Mouse (Mus musculus) forebrain, embryonic 14.5 days (tissue): ENCODE measurements around the gene Hnrnpf. TPM values are rescaled to one million over a fixed set of nuclear protein-coding genes. Genes with fewer than 3 reads are reported as not detected.
A peak's percentile ranks its signal among the peaks of the same experiment; 100 is the strongest.

Source experiments
- ATAC-seq: fragments of 200-750 bp; cut with Nextera tagmentation; 2 replicates; pipeline ENCODE4 v1.8.0; 2017; ENCODE audit warnings: mild to moderate bottlenecking, moderate library complexity
- DNase-seq: peaks from one replicate; pipeline ENCODE4 v3.0.0-alpha.2; 2015; ENCODE audit warnings: low spot score
- H3K27ac ChIP-seq: fragments of 300-500 bp; sonication (generic); 2 replicates; pipeline ENCODE4 v1.5.1; 2014; ENCODE audit warnings: low read depth, mild to moderate bottlenecking, control low read depth, low read length, moderate library complexity
- H3K27me3 ChIP-seq: fragments of 300-500 bp; sonication (generic); replicated peaks from 2 replicates; pipeline ENCODE4 v1.6.1; 2014; ENCODE audit warnings: low read length, control low read depth, mixed read lengths; ENCODE audit not compliant: control insufficient read depth, insufficient read depth
- H3K36me3 ChIP-seq: fragments of 300-500 bp; sonication (generic); 2 replicates; pipeline ENCODE4 v1.6.1; 2014; ENCODE audit warnings: low read length, control low read depth; ENCODE audit not compliant: control insufficient read depth, insufficient read depth
- H3K4me1 ChIP-seq: fragments of 300-500 bp; sonication (generic); 2 replicates; pipeline ENCODE4 v1.6.1; 2014; ENCODE audit warnings: antibody characterized with exemption, low read length, control low read depth; ENCODE audit not compliant: control insufficient read depth, insufficient read depth
- H3K4me2 ChIP-seq: fragments of 300-500 bp; sonication (generic); 2 replicates; pipeline ENCODE4 v1.6.1; 2014; ENCODE audit warnings: mild to moderate bottlenecking, control low read depth, low read length
- H3K4me3 ChIP-seq: fragments of 300-500 bp; sonication (generic); 2 replicates; pipeline ENCODE4 v1.5.1; 2014; ENCODE audit warnings: low read depth, low read length, control low read depth
- H3K9ac ChIP-seq: fragments of 300-500 bp; sonication (generic); 2 replicates; pipeline ENCODE4 v1.6.1; 2014; ENCODE audit warnings: mild to moderate bottlenecking, low read length, control low read depth, moderate library complexity
- H3K9me3 ChIP-seq: fragments of 300-500 bp; sonication (generic); replicated peaks from 2 replicates; pipeline ENCODE4 v1.6.1; 2016; ENCODE audit warnings: low read length, control low read depth, mixed read lengths; ENCODE audit not compliant: control insufficient read depth
- WGBS: fragments of 180-500 bp; shearing (Covaris S2); extraction: QIAGEN DNeasy Blood & Tissue Kit; methylation state at CpG from one replicate; pipeline ENCODE4 v1.1.7; 2014; 5-methylcytosine and 5-hydroxymethylcytosine counted together
- polyA plus RNA-seq: library from polyadenylated mRNA; unstranded; fragments of >200 nt; fragmentation: Nextera tagmentation; extraction: Ambion mirVana; gene quantifications from 2 replicates; pipeline ENCODE4 v1.2.1, GENCODE M21; 2014

The Hnrnpf gene
- polyA plus RNA-seq, 1 experiment from 2014 or later, result 433 TPM

- WGBS, result 50% methylated on average over 1 of the region's 1 CpGs
- Histone ChIP-seq H3K4me2 (no peak overlapping the region), H3K36me3 (no peaks in the 10 kb centered on the region), H3K4me1 (no peaks in the 10 kb centered on the region), H3K27me3 (no peaks in the 10 kb centered on the region), H3K9ac (no peak overlapping the region), H3K27ac (no peak overlapping the region), H3K4me3 (no peak overlapping the region), H3K9me3 (no peaks in the 10 kb centered on the region)
- DNase-seq (no peak), ATAC-seq (no peak)
Measured at GRCm38 (mm10) chr6:117888032-117888431, 12.1 kb upstream of the Hnrnpf start.

DNA sequence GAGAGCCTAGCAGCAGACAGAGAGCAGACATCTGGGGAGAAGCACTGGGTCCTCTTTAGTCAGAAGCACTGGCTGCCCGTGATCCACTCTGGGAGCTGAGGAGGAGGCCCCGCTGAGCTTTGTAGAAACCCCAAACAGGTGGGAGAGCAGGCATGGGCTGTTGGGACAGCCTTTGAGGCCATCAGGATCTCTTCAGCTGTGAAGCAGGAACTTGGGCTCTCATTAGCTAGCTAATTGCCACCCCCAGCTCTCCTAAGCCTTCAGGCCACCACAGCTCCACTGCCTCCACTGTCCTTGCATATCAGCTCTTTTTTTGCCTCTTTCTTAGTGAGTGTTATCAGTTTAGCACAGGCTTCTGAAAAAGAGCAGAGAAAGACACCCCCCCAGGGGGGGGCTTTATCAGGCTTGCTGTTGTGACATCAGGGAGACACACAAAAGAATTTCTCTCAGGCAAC, 11.5 kb upstream of the Hnrnpf start:
- H3K9ac ChIP-seq, result peak overlapping the region; percentile 21; the same call in 1 of the 2 replicates
- no peaks in the 10 kb centered on the region for H3K27me3 ChIP-seq
- no peaks in the 10 kb centered on the region for H3K4me1 ChIP-seq
- no peak for ATAC-seq
- DNase-seq, result no peak
- no peaks in the 10 kb centered on the region for H3K9me3 ChIP-seq
- WGBS, result 49% methylated on average over 2 of the region's 2 CpGs
- H3K4me2 ChIP-seq, result no peak overlapping the region
- no peak overlapping the region for H3K27ac ChIP-seq
- H3K36me3 ChIP-seq, result no peaks in the 10 kb centered on the region
- no peak overlapping the region for H3K4me3 ChIP-seq

DNA sequence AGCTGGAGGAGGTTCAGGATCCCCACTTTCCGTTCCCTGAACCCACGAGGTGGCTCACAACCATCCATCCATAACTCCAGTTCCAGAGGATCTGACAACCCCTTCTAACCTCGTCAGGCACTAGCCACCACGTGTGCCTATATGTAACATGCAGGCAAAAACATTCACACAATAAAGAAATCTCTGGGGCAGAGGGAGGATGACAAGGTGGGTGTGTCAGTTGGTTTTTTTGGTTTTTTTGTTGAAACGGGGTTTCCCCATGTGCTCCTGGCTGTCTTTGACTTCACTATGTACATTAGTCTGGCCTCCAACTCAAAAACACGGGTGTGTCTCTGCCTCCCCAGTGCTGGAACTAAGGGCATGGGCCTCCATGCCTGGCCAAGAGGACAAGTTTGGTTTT, 9.9 kb upstream of the Hnrnpf start:
- Histone ChIP-seq H3K27me3 (no peaks in the 10 kb centered on the region), H3K36me3 (no peaks in the 10 kb centered on the region), H3K9me3 (no peaks in the 10 kb centered on the region), H3K4me3 (no peak overlapping the region), H3K4me1 (no peaks in the 10 kb centered on the region), H3K9ac (no peak overlapping the region), H3K4me2 (no peak overlapping the region), H3K27ac (no peak overlapping the region)
- ATAC-seq (no peak), DNase-seq (no peak)
- 89% methylated on average over 6 of the region's 6 CpGs for WGBS

- no peak overlapping the region for H3K9ac ChIP-seq
- no peak overlapping the region for H3K27ac ChIP-seq
- H3K4me2 ChIP-seq, result no peak overlapping the region
- DNase-seq (no peak), ATAC-seq (no peak)
- WGBS, result 71% methylated on average over 14 of the region's 14 CpGs
- H3K4me3 ChIP-seq, result no peak overlapping the region
- H3K27me3 ChIP-seq, result no peaks in the 10 kb centered on the region
- no peaks in the 10 kb centered on the region for H3K9me3 ChIP-seq
- H3K36me3 ChIP-seq, result no peaks in the 10 kb centered on the region
- no peaks in the 10 kb centered on the region for H3K4me1 ChIP-seq
Measured at GRCm38 (mm10) chr6:117891369-117892160, 8.6 kb upstream of the Hnrnpf start.

DNA sequence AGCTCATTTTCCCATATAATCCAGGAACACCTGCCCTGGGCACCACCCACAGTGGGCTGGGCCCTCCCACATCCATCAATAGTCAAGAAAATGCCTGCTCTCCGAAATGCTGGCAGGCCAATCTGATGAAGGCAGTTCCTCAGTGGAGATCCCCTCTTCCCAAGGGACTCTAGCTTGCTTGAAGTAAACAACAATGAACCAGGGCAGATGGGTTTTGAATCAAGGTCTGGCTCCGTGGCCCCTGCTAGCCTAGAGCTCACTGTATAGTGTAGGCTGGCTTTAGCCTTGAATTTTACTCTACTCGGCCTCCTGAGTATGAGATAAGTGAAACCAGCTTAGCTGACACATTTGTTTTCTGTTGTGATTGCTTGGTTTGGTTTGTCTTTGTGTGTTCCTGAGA, 7.7 kb upstream of the Hnrnpf start:
- no peak for ATAC-seq
- no peak for DNase-seq
- Histone ChIP-seq H3K9ac (no peak overlapping the region), H3K36me3 (no peaks in the 10 kb centered on the region), H3K4me2 (no peak overlapping the region), H3K27me3 (no peaks in the 10 kb centered on the region), H3K27ac (no peak overlapping the region), H3K9me3 (no peaks in the 10 kb centered on the region), H3K4me1 (no peaks in the 10 kb centered on the region), H3K4me3 (no peak overlapping the region)
- WGBS, result 76% methylated on average over 3 of the region's 3 CpGs

DNA sequence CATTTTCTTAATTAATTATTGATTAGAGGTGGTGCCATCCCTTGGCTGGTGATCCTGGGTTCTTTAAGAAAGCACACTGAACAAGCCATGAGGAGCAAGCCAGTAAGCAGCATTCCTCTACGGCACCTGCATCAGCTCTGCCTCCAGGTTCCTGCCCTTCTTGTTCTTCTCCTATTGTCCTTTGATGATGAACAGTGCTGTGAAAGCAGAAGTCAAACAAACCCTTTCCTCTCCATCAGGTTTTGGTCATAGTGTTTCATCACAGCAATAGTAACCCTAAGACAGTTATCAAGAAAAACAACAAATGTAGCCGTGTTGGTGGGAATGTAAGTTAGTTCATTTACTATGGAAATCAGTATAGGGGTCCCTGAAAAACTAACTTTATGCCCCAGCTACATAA, 6.7 kb upstream of the Hnrnpf start:
- no peak overlapping the region for H3K9ac ChIP-seq
- H3K27me3 ChIP-seq, result no peaks in the 10 kb centered on the region
- no peak for DNase-seq
- 88% methylated on average over 2 of the region's 2 CpGs for WGBS
- H3K27ac ChIP-seq, result no peak overlapping the region
- H3K9me3 ChIP-seq, result no peaks in the 10 kb centered on the region
- no peak for ATAC-seq
- no peaks in the 10 kb centered on the region for H3K36me3 ChIP-seq
- no peak overlapping the region for H3K4me3 ChIP-seq
- no peak overlapping the region for H3K4me2 ChIP-seq
- no peaks in the 10 kb centered on the region for H3K4me1 ChIP-seq

DNA sequence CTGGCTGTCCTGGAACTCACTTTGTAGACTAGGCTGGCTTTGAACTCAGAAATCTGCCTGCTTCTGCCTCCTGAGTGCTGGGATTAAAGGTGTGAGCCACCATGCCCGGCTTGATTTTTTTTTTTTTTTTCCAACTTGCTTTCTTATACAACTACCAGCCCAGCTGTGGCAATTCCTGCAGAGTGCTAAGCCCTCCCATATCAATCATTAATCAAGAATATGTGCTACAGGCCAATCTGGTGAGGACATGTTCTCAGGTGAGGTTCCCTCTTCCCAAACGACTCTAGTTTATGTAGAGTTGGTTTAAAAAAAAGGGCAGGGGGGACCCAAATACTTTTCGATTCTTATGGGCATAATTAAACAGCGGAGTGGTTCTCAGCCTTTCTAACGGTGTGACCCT, 2.3 kb upstream of the Hnrnpf start:
- Histone ChIP-seq H3K4me3 (no peak overlapping the region), H3K27me3 (no peaks in the 10 kb centered on the region), H3K9ac (no peak overlapping the region), H3K9me3 (no peaks in the 10 kb centered on the region), H3K27ac (no peak overlapping the region), H3K36me3 (no peaks in the 10 kb centered on the region), H3K4me1 (no peaks in the 10 kb centered on the region), H3K4me2 (no peak overlapping the region)
- DNase-seq, result no peak
- ATAC-seq, result no peak
- 82% methylated on average over 5 of the region's 5 CpGs for WGBS

- no peak overlapping the region for H3K9ac ChIP-seq
Measured at GRCm38 (mm10) chr6:117901510-117902402, 1.6 kb downstream of the Hnrnpf start.

GRCm38 (mm10) chr6:117902556-117902955, 2.4 kb downstream of the Hnrnpf start:
- WGBS, result 81% methylated on average over 4 of the region's 4 CpGs
- Histone ChIP-seq H3K4me2 (no peak overlapping the region), H3K36me3 (no peaks in the 10 kb centered on the region), H3K9ac (no peak overlapping the region), H3K27ac (no peak overlapping the region), H3K4me3 (no peak overlapping the region), H3K4me1 (peaks cover 5% of the 10 kb centered on the region; the same call in 1 of the 2 replicates), H3K9me3 (no peaks in the 10 kb centered on the region), H3K27me3 (no peaks in the 10 kb centered on the region)
- ATAC-seq, result no peak
- no peak for DNase-seq

More at GRCm38 (mm10) chr6:117901510-117902402, 1.6 kb downstream of the Hnrnpf start:
- Histone ChIP-seq H3K9me3 (no peaks in the 10 kb centered on the region), H3K27ac (no peak overlapping the region), H3K4me1 (peaks cover 5% of the 10 kb centered on the region; the same call in 1 of the 2 replicates), H3K36me3 (no peaks in the 10 kb centered on the region), H3K4me3 (no peak overlapping the region), H3K27me3 (no peaks in the 10 kb centered on the region), H3K4me2 (no peak overlapping the region)
- DNase-seq (no peak), ATAC-seq (no peak)
- 76% methylated on average over 9 of the region's 9 CpGs for WGBS
